In genomic region chr12:71981250-71981649, GRCm38 (mm10) we compare ENCODE assay signal across 9 mouse cellular contexts.
DNase-seq lines count a peak whose midpoint lies in the region; ATAC-seq and TF ChIP-seq lines count a peak whose summit lies in the region.
"Had no signal": no experiment of that assay in that cellular context is flagged by ENCODE, and none has a peak within 500 bp of the region (broad histone marks: within the 10 kb centered on the region; RNA-seq: fewer than 3 reads in every experiment).

No protein-coding gene starts in this region.

- peak; percentile 83 for ATAC-seq in forebrain, embryonic 14.5 days

- peak overlapping the region; percentile 67 for H3K27ac ChIP-seq in bone marrow macrophage, adult 2 months (ENCODE audit: insufficient read depth, low read depth, low read length)
- H3K27ac ChIP-seq in forebrain, embryonic 14.5 days (ENCODE audit: low read depth, low read length): peak overlapping the region; percentile 92

- peaks cover 63% of the 10 kb centered on the region for H3K36me3 ChIP-seq in forebrain, embryonic 14.5 days (ENCODE audit: control insufficient read depth, insufficient read depth, low read length)

- no peak overlapping the region for H3K4me3 ChIP-seq in bone marrow macrophage, adult 2 months (ENCODE audit: insufficient read depth, low read length)
- H3K4me3 ChIP-seq in forebrain, embryonic 14.5 days (ENCODE audit: low read depth, low read length): no peak overlapping the region

- intact Hi-C loops in heart, postnatal 10 days (cut with DNase I): loop anchor here (2.0 to 5.0 kb wide), 4 partner anchors 42 to 214 kb away; no protein-coding TSS in a partner anchor

- H3K9ac ChIP-seq in forebrain, embryonic 14.5 days (ENCODE audit: low read length): no peak overlapping the region

- peak; percentile 23; the same call in 1 of the 2 replicates for TF ChIP-seq CTCF in bone marrow macrophage, adult 2 months (IDR thresholded peaks at IDR 0.05; ENCODE audit: low read depth, low read length)

- 20% methylated on average over 8 of the region's 8 CpGs for WGBS in forebrain, embryonic 14.5 days

- H3K9me3 ChIP-seq in forebrain, embryonic 14.5 days (replicated peaks; ENCODE audit: control insufficient read depth, low read length): no peaks in the 10 kb centered on the region

- no peaks in the 10 kb centered on the region for H3K27me3 ChIP-seq in forebrain, embryonic 14.5 days (replicated peaks; ENCODE audit: control insufficient read depth, insufficient read depth, low read length)

- TF ChIP-seq POLR2A in bone marrow macrophage, adult 2 months (IDR thresholded peaks at IDR 0.05; ENCODE audit: borderline replicate concordance, low read depth, low read length): no peak

- no peak overlapping the region for H3K4me2 ChIP-seq in forebrain, embryonic 14.5 days (ENCODE audit: low read length)

- peak; percentile 57 for DNase-seq in layer of hippocampus, adult 11-12 months (ENCODE audit: low spot score)
- no peak for DNase-seq in layer of hippocampus, adult 9-10 months (ENCODE audit: low spot score)
- peak; percentile 93 for DNase-seq in forebrain, embryonic 14.5 days (ENCODE audit: low spot score)
- peak; percentile 60 to 72 for DNase-seq in heart, postnatal 10 days
- DNase-seq in thymus, postnatal 0 days (ENCODE audit: low spot score): no peak
- DNase-seq in gastrocnemius, postnatal 10 days: no peak
- no peak for DNase-seq in cerebellum, postnatal 25 days
- DNase-seq: adrenal gland, postnatal 14 days had no signal

- H3K4me1 ChIP-seq in bone marrow macrophage, adult 2 months (ENCODE audit: control insufficient read depth, insufficient read depth, low read length): peaks cover 54% of the 10 kb centered on the region
- H3K4me1 ChIP-seq in forebrain, embryonic 14.5 days (ENCODE audit: control insufficient read depth, insufficient read depth, low read length): peaks cover 27% of the 10 kb centered on the region

Comparison
In these comparisons a context has a peak if more than half of its experiments do, and no peak if none do; other contexts are left out.
1. DNase-seq: peak in layer of hippocampus, adult 11-12 months (single experiment), forebrain, embryonic 14.5 days (single experiment) and heart, postnatal 10 days (2 of 2); none in layer of hippocampus, adult 9-10 months (single experiment), thymus, postnatal 0 days (single experiment), gastrocnemius, postnatal 10 days (single experiment) and cerebellum, postnatal 25 days (0 of 2).